Mouse (Mus musculus) right cerebral cortex, adult 18-20 months (tissue): ENCODE measurements around the gene Ifi206.
"Not testable (repeated sequence)": the region's sequence is repeated elsewhere in the genome, so short reads cannot be mapped to it uniquely, and the experiment has no call there.

Source experiments
- DNase-seq: peaks from one replicate; pipeline ENCODE4 v3.0.0; 2022; ENCODE audit warnings: mixed read lengths

Gene Ifi206

GRCm38 (mm10) chr1:173490812-173491480 lies at the start of gene Ifi206:
TSS of gene Ifi206 (minus strand) at chr1:173491041.
- not testable (repeated sequence) for DNase-seq

- DNase-seq = not testable (repeated sequence)
These were observed 45.0 kb upstream of the Ifi206 start, which contains the start of gene Ifi214 for GRCm38 (mm10) chr1:173535791-173536190. TSS of gene Ifi214 (minus strand) at chr1:173535957.

DNA sequence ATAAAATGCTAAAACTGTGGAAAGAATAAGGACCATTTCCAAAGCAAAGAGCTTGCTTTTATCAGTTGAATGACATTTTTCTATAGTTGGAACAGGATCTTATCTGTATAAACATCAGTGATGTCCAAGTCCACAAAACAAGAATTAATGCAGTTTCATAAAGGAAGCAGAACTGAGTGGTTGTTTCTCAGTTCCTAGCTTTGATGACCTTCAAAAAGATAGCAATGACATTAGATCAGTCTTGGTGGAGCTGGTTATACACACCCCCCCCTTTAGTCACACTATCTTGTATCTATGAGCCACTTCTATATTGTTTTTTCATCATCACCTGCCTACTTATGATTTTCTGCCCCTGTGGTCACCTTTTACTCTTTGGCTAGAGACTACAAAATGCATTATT lies 30.6 kb upstream of the Ifi206 start:
- no peak for DNase-seq

DNA sequence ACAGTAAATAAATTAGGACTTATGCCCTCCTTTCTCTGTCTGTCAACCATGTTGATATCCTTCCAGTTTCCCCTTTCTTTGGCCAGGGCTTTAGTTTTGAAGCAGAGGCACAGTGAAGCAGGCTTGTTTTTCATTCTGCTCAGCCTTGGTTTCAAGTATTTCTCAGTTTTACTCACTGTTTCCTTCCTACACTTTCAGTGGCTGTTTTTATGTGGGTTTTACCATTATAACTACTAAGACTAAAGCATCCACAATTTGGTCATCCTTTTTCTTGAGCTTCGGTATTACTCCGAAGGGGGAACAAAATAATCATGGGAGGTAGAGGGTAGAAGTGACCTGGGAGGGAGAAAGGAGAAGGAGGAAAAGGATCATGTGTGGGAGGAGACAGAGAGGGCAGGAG lies 19.8 kb upstream of the Ifi206 start:
- DNase-seq = not testable (repeated sequence)

DNA sequence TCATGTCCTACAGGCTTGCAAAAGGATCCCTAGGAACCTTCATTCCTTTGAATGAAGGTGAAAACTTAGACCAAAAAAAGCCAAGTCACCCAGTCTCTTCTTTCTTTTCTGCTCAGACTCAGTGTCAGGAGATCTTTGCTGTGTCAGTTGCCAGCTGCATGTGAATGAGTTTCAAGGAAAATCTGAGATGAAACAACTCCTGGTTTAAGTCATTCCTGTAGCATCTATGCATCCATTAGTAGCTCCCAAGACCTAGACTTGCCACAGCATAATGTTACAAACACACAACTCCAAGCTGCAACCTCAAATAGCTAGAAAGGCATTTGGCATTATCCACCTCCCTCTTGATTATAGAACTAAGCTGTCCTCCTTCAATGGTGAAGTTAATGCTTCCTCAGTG lies 642 bp upstream of the Ifi206 start:
- DNase-seq = not testable (repeated sequence)

GRCm38 (mm10) chr1:173481182-173481574 lies 9.7 kb downstream of the Ifi206 start:
- DNase-seq = not testable (repeated sequence)

DNA sequence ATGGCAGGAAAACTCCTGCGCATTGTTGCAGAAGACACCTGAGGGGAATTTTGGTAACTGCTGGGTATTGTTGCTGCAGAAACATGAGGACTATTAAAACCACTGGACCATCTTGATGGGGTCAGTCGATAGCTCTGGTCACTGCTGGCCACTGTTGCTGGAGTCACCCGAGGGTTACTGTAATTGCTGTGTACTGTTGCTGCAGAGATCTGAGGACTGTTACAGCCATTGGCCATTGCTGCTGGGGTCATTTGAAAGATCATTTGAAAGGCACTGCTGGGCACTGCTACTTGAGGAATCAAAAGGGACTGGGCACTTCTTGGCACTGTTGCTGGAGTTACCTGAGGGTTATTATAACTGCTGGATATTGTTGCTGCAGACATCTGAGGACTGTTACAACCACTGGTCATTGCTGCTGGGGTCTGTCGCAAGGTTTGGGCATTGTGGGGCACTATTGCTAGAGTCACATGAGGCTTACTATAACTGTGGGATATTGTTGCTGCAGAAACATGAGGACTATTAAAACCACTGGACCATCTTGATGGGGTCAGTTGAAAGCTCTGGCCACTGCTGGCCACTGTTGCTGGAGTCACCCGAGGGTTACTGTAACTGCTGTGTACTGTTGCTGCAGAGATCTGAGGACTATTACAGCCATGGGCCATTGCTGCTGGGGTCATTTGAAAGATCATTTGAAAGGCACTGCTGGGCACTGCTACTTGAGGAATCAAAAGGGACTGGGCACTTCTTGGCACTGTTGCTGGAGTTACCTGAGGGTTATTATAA lies 10.3 kb downstream of the Ifi206 start:
- DNase-seq = not testable (repeated sequence)

DNA sequence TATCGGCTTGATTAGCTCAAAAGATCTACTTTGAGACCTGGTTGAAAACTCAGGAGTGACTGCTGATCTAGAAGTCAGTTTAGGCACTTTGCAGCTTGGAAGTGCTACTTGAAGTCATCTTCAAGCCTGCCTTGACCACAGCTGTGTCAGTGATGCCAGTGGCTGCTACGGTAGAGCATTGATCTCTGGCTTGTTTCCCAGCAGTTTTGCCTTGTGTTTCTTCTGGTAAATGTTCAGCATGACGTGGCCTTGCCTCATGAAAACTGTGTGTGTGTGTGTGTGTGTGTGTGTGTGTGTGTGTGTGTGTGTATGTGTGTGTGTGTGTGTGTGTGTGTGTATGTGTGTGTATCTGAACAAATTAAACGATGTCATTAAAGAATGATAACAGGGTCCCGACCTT lies 34.1 kb downstream of the Ifi206 start:
- DNase-seq = no peak

GRCm38 (mm10) chr1:173456139-173456754 lies 34.6 kb downstream of the Ifi206 start:
- DNase-seq = peak; percentile 18

- peak; percentile 7 for DNase-seq
These were observed 39.2 kb downstream of the Ifi206 start for GRCm38 (mm10) chr1:173451665-173452064.

DNA sequence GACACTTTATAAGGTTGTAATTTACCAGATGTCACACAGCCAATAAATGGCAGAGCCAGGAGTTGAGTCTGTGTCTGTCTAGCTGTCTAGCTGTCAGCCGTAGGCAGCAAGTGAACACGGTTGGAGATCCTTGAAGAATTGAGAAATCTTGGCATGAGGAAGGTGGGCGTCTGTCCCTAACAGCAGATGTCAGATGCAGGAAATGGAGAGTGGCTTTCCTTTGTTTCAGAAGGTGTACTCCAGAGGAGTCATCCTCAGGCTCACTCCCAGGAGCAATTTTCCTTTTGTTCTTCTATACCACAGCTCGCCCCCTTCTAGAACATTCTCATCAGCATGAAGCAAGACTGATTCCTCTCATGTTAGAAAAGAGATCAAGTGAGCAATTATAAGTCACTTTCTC lies 40.2 kb downstream of the Ifi206 start:
- DNase-seq = peak; percentile 11

DNA sequence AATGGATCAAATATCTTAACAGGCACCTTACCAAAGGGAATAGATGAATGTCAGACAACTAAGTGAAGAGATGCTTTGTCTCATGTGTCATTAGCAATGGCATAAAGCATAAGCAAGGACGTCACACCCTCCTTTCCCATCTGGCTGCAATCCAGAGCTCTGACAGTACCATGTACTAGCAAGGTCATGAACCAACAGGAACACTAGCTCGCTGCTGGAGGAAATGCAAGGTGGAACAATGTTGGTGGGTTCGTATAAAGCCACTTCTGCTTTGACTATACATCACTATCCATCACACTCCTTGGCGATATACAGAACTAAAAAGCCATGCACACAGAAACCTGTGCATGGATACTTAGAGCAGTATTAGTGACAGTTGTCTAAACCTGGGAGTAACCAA lies 43.8 kb downstream of the Ifi206 start:
- DNase-seq = no peak

DNA sequence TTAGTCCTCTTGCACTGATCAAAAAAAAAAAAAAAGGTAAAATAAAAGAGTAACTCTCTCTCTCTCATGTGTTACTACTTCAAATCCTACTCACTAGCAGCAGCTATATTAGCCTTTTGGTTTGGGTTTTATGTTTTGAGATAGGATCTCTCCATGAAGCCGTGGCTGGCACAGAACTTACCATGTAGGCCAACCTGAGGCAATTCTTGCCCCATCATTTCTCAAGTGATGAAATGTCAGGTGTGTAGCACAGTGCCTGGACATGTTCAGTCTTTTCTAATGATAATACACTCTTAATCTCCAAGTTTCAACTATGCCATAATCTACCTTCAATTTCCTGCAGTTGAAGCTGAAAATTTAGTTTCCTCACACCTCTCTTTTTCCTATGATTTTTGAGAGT lies 47.8 kb downstream of the Ifi206 start:
- no peak for DNase-seq

DNA sequence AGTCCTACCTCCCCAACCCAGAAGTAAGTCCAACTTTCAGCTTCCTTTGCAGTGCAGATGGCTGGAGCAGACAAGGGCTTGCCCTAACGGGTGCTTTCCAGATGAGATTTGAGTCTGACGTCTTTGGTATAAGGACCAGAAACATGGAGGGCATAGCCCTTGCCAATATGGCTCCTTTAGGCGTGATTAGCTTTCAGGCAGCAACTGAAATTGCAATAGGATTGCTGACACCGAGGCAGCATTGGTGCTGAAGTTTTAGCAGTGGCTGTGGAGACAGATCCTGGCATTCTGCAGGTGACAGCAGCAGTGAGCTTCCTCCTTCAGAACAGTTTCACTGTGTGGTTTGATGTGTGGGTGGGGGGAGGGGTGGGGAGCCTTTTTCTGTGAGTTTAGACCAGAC lies 49.6 kb downstream of the Ifi206 start:
- DNase-seq = no peak

- DNase-seq = no peak
These were observed 50.2 kb downstream of the Ifi206 start for GRCm38 (mm10) chr1:173440681-173441080.

DNA sequence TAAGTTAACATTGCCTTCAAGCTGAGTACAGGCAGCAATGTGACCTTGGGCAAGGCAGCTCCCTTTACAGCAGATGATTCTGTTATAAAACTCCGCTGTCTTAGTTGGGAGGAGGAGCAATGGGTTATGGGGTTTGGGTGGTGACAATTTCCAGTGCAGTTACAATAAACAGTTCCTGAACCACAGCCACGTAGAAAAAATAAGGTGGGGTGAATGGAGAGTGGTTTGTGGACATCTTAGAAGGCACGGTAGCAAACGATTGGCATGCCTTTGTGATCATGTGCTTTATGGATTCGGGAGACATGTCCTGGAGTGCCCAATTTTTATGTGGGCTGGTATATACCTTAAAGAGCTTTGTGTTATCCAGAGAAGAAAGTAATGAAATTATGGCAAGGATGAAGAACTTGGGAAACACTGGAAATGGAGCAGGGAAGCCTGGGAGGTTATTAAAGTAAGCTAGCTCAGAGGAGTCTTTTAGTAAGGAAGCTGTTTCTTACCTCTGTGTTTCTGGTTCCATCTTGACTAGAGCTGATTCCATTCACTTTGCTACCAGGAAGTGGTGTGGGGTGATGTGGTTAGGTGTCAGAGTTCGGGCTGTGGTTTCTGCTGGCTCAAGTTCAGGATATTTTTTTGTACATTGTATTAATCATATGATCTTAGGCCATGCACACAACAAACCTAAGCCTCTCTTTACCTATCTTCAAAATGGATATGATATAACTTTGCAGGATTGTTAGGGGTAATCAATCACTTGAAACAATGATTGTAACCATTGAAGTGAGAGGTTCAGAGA lies 53.5 kb downstream of the Ifi206 start:
- DNase-seq = no peak

- no peak for DNase-seq
These were observed 58.4 kb downstream of the Ifi206 start for GRCm38 (mm10) chr1:173432411-173432810.

- no peak for DNase-seq
These were observed 60.7 kb downstream of the Ifi206 start for GRCm38 (mm10) chr1:173429995-173430699.

DNA sequence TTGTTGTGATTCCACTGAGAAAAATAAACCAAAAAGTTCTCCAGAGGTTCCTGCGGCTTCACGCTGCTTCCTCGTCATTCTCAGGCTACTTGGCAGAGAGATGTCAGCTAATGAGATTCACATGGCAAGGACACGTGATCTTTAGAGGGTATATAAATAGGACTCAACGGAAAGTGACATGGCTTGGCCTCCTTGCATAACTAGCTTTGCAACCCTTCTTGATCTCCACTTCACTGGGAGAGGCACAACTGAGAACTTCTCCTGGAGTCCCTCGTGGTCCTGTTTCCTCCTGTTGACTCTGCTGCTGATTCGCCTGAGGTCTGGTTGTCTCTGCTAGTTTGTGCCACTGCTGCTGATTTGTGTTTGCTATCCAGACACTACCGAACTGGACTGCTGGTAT lies 63.5 kb downstream of the Ifi206 start:
- no peak for DNase-seq

DNA sequence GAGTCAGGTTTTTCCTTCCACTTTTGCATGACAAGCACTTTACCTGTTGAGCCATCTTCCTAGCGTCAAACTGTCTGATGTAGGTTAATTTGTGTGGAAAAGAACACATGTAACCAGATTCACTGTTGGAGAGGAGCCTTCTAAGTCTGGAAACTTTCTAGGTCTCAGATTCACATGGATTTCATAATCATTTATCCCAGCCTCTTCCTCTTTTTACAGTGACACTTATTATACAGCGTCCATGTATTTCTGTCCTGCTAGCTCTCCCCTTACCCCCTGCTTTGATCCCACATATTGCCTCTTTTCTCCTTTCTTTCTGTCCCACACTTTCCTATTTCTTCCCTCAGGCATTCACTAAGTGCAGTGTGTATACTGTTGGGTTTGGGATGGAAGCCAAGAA lies 64.5 kb downstream of the Ifi206 start:
- DNase-seq = no peak

- DNase-seq = peak; percentile 8
These were observed 70.5 kb downstream of the Ifi206 start for GRCm38 (mm10) chr1:173420374-173420773.

DNA sequence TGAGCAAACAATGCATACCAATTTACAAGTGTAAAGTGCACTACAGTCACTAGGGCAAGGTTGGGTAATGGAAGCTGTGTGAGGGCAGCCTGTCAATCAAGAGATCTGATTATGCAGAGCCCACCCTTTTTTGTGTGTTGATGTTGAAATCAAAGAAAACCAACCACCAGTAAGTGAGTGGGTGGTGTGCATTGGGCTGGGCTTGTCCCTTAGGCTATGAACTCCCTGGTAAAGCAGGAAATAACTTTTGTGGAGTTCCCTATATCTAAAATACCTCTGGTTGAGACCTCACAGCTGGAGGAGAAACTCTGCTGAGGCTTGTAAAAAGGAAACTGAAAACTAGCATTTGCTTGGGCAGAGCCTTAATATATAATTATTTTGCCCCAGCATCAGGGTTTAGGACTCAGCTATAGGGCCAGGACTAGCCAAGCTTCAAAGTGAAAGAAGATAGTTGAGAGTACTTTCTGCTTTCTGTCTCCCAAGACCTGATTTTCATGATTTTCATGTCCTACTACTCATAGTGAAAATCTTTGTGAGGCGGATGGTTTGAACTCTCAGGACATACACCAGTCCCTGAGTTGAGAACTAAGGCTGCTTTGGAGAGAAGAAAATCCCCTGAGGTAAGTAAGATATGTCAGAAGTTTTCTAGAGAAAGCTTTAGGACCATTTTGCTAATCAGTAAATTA lies 71.8 kb downstream of the Ifi206 start:
- no peak for DNase-seq
